Mouse (Mus musculus): ENCODE data around the gene Gm16223.

DNA sequence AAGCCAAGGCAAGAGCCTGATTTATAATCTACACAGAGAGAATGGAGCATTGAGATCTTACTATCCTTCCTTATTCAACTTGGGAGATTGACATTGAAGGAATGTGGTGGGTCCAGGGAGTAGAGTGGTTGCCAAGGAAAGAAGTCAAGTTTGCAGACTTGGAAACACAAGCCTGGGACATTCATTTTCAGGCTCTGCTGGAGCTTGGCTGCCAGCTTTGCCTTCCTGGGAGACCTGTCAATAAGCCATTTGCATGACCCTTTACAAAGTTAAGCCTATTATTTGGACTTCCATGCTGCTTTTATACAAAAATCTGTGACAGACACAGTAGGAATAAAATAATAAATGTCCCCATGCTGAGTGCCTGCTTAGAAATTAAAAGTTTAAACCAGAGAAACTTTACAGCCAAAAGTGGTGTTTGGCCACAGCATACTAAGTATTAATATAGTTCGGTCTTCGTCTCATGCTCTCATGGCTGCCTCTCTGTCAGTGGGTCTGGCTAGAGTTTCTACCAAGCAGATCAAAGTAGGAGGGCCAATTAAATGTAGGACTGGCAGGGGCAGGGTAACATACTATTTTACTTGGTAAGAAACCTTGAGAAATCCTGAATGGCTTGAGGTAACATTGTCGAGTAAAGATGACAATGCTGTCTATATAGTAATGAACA is 139.8 kb downstream of the Gm16223 start:
- TF ChIP-seq CTCF (conservative IDR thresholded peaks at IDR 0.05; ENCODE audit: insufficient read depth, insufficient read length, low read depth, low read length) (no peak), POLR2A (IDR thresholded peaks at IDR 0.05; ENCODE audit: low read depth, low read length) (no peak)

Measured in kidney, adult 2 months (tissue).